Mouse (Mus musculus): ENCODE measurements around the gene Rps12. TPM values are rescaled to one million over a fixed set of nuclear protein-coding genes. Genes with fewer than 3 reads are reported as not detected.

The Rps12 gene
- polyA plus RNA-seq, 1 experiment = 1,580 TPM

DNA sequence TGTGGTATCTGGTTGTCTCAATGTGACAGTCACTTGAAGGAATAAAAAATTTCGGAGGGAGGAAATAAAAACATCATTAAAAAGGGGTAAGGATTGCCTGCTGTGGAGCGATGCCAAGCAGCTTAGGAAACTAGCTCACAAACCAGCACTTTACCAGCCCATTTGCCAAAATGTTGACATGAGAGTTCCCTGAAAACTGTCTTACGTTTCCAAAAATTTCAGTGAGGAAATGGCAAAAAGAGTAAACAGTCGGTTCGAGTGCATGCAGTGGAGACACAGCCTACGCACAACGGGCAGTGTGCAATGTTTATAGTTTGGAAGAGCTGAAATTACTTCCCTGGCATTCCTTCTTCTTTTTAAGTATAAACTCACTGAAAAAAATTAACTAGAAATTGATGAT, 32.9 kb downstream of the Rps12 start:
- TF ChIP-seq CTCF (IDR thresholded peaks at IDR 0.05; ENCODE audit: extremely low read depth, insufficient read length, insufficient replicate concordance, low read depth, low read length) (no peak), POLR2A (IDR thresholded peaks at IDR 0.05; ENCODE audit: low read depth, low read length) (no peak)
- no peak overlapping the region for H3K4me3 ChIP-seq (ENCODE audit: low read depth, low read length)
- H3K4me1 ChIP-seq (ENCODE audit: control insufficient read depth, insufficient read depth, insufficient read length, low read length) = no peaks in the 10 kb centered on the region
- no peaks in the 10 kb centered on the region for H3K27me3 ChIP-seq (ENCODE audit: control insufficient read depth, insufficient read depth, low read length)
- 64% methylated on average over 7 of the region's 7 CpGs for WGBS
- no peaks in the 10 kb centered on the region for H3K36me3 ChIP-seq (ENCODE audit: control insufficient read depth, insufficient read depth, low read length)
- H3K27ac ChIP-seq (ENCODE audit: insufficient read depth, low read depth, low read length) = no peak overlapping the region

Other genes starting within 250 kb of the Rps12 start
- 9.5 and 16.6 TPM in 2 replicates for gene Slc18b1, start 9.7 kb upstream of the Rps12 start, polyA plus RNA-seq (2012; rRNA removed)
- 0.06 and 0.74 TPM in 2 replicates for gene Vnn3, start 64.2 kb upstream of the Rps12 start, polyA plus RNA-seq (2012; rRNA removed)
- 9.0 and 118 TPM in 2 replicates for gene Vnn1, start 107.4 kb upstream of the Rps12 start, polyA plus RNA-seq (2012; rRNA removed)
- gene Taar1, start 133.1 kb upstream of the Rps12 start, polyA plus RNA-seq (2012; rRNA removed) = not detected in 2 replicates
- gene Taar2, start 151.3 kb upstream of the Rps12 start, polyA plus RNA-seq (2012; rRNA removed) = not detected in 2 replicates
- gene Taar3, start 162.3 kb upstream of the Rps12 start, polyA plus RNA-seq (2012; rRNA removed) = not detected in 2 replicates
- not detected in 2 replicates for gene Taar4, start 173.2 kb upstream of the Rps12 start, polyA plus RNA-seq (2012; rRNA removed)
- not detected in 2 replicates for gene Taar5, start 183.4 kb upstream of the Rps12 start, polyA plus RNA-seq (2012; rRNA removed)
- gene Taar6, start 198.4 kb upstream of the Rps12 start, polyA plus RNA-seq (2012; rRNA removed) = not detected in 2 replicates
- gene Taar7a, start 206.2 kb upstream of the Rps12 start, polyA plus RNA-seq (2012; rRNA removed) = not detected in 2 replicates
- gene Taar7b, start 212.7 kb upstream of the Rps12 start, polyA plus RNA-seq (2012; rRNA removed) = not detected in 2 replicates
- not detected in 2 replicates for gene Taar7d, start 239.9 kb upstream of the Rps12 start, polyA plus RNA-seq (2012; rRNA removed)

All from small intestine, adult 2 months (tissue).